ENCODE assay signal across 19 mouse cellular contexts in genomic region chr7:114481429-114481931, GRCm38 (mm10).
"Had no signal": no experiment of that assay in that cellular context is flagged by ENCODE, and none has a peak within 500 bp of the region (broad histone marks: within the 10 kb centered on the region; RNA-seq: fewer than 3 reads in every experiment).

No protein-coding gene starts in this region.

- H3K9me3 ChIP-seq: liver, embryonic 15.5 days; lung, embryonic 15.5 days; megakaryocyte, embryonic 14.5 days; midbrain, embryonic 13.5 days; midbrain, embryonic 15.5 days; neural tube, embryonic 12.5 days; stomach, embryonic 15.5 days had no signal

- H3K4me1 ChIP-seq: lung, embryonic 15.5 days; midbrain, embryonic 13.5 days; midbrain, embryonic 15.5 days; neural tube, embryonic 12.5 days; stomach, embryonic 15.5 days had no signal

- DNase-seq: liver, postnatal 0 days; lung, adult 2 months; lung, postnatal 14 days; lung, postnatal 36 days; right cerebral cortex, postnatal 25 days; right cerebral cortex, postnatal 4 days; spleen, adult 18-20 months; thymus, adult 2 months; thymus, postnatal 25 days; thymus, postnatal 4 days had no signal

- H3K27ac ChIP-seq: liver, embryonic 15.5 days; lung, embryonic 15.5 days; macrophage; midbrain, embryonic 13.5 days; midbrain, embryonic 15.5 days; neural tube, embryonic 12.5 days; stomach, embryonic 15.5 days; stomach, postnatal 0 days had no signal

- H3K36me3 ChIP-seq: liver, embryonic 15.5 days; lung, embryonic 15.5 days; midbrain, embryonic 13.5 days; midbrain, embryonic 15.5 days; neural tube, embryonic 12.5 days; stomach, embryonic 15.5 days had no signal

- H3K9ac ChIP-seq: liver, embryonic 15.5 days; liver, postnatal 0 days; lung, embryonic 15.5 days; midbrain, embryonic 13.5 days; midbrain, embryonic 15.5 days; neural tube, embryonic 12.5 days; stomach, embryonic 15.5 days had no signal

- H3K27me3 ChIP-seq: liver, embryonic 15.5 days; lung, embryonic 15.5 days; megakaryocyte, embryonic 14.5 days; midbrain, embryonic 13.5 days; midbrain, embryonic 15.5 days; neural tube, embryonic 12.5 days; stomach, embryonic 15.5 days had no signal

- H3K4me2 ChIP-seq: liver, embryonic 15.5 days; lung, embryonic 15.5 days; midbrain, embryonic 13.5 days; midbrain, embryonic 15.5 days; neural tube, embryonic 12.5 days; stomach, embryonic 15.5 days had no signal

- H3K4me3 ChIP-seq: liver, embryonic 15.5 days; lung, embryonic 15.5 days; megakaryocyte, embryonic 14.5 days; midbrain, embryonic 13.5 days; midbrain, embryonic 15.5 days; neural tube, embryonic 12.5 days; stomach, embryonic 15.5 days had no signal
